Mouse (Mus musculus): ENCODE measurements around the gene 4930451I11Rik. TPM values are rescaled to one million over a fixed set of nuclear protein-coding genes. Genes with fewer than 3 reads are reported as not detected.

4930451I11Rik gene
- not detected in 2 replicates for polyA plus RNA-seq (2012; rRNA removed)

GRCm38 (mm10) chr7:126831539-126831938, at the start of gene 4930451I11Rik:
Gene 4930451I11Rik, minus strand, starts transcription at chr7:126831639.
- no peak for DNase-seq (ENCODE audit: low spot score)

GRCm38 (mm10) chr7:126881040-126881439, 49.6 kb upstream of the 4930451I11Rik start:
- DNase-seq (ENCODE audit: low spot score): no peak

- DNase-seq (ENCODE audit: low spot score): no peak
Measured at GRCm38 (mm10) chr7:126877239-126877638, 45.8 kb upstream of the 4930451I11Rik start.

- DNase-seq (ENCODE audit: low spot score): no peak
Measured at GRCm38 (mm10) chr7:126870520-126870891, 39.1 kb upstream of the 4930451I11Rik start.

- DNase-seq (ENCODE audit: low spot score): no peak
Measured at GRCm38 (mm10) chr7:126869780-126870519, 38.5 kb upstream of the 4930451I11Rik start.

- no peak for DNase-seq (ENCODE audit: low spot score)
Measured at GRCm38 (mm10) chr7:126868003-126868402, 36.6 kb upstream of the 4930451I11Rik start.

GRCm38 (mm10) chr7:126867534-126867933, 36.1 kb upstream of the 4930451I11Rik start:
- DNase-seq (ENCODE audit: low spot score): no peak

- no peak for DNase-seq (ENCODE audit: low spot score)
Measured at GRCm38 (mm10) chr7:126863791-126864190, 32.4 kb upstream of the 4930451I11Rik start.

GRCm38 (mm10) chr7:126862147-126862784, 30.8 kb upstream of the 4930451I11Rik start, which contains the start of gene Ino80e:
Gene Ino80e, minus strand, starts transcription at chr7:126862377.
- peak; percentile 80 for DNase-seq (ENCODE audit: low spot score)

- DNase-seq (ENCODE audit: low spot score): peak; percentile 86
Measured at GRCm38 (mm10) chr7:126861429-126862130, 30.1 kb upstream of the 4930451I11Rik start, which contains the start of gene Hirip3. Gene Hirip3, plus strand, starts transcription at chr7:126861972.

- DNase-seq (ENCODE audit: low spot score): no peak
Measured at GRCm38 (mm10) chr7:126860987-126861386, 29.5 kb upstream of the 4930451I11Rik start.

GRCm38 (mm10) chr7:126856741-126857420, 25.4 kb upstream of the 4930451I11Rik start:
- DNase-seq (ENCODE audit: low spot score): no peak

- no peak for DNase-seq (ENCODE audit: low spot score)
Measured at GRCm38 (mm10) chr7:126855641-126856040, 24.2 kb upstream of the 4930451I11Rik start.

- DNase-seq (ENCODE audit: low spot score): no peak
Measured at GRCm38 (mm10) chr7:126853454-126853853, 22.0 kb upstream of the 4930451I11Rik start.

GRCm38 (mm10) chr7:126851192-126851591, 19.8 kb upstream of the 4930451I11Rik start:
- no peak for DNase-seq (ENCODE audit: low spot score)

- no peak for DNase-seq (ENCODE audit: low spot score)
Measured at GRCm38 (mm10) chr7:126850161-126850560, 18.7 kb upstream of the 4930451I11Rik start.

GRCm38 (mm10) chr7:126848794-126849193, 17.4 kb upstream of the 4930451I11Rik start:
- no peak for DNase-seq (ENCODE audit: low spot score)

- DNase-seq (ENCODE audit: low spot score): no peak
Measured at GRCm38 (mm10) chr7:126847421-126848398, 16.3 kb upstream of the 4930451I11Rik start.

- no peak for DNase-seq (ENCODE audit: low spot score)
Measured at GRCm38 (mm10) chr7:126847116-126847420, 15.6 kb upstream of the 4930451I11Rik start, which contains the start of gene Doc2a. Gene Doc2a, plus strand, starts transcription at chr7:126847416.

GRCm38 (mm10) chr7:126845516-126845915, 14.1 kb upstream of the 4930451I11Rik start:
- DNase-seq (ENCODE audit: low spot score): no peak

GRCm38 (mm10) chr7:126843276-126843675, 11.8 kb upstream of the 4930451I11Rik start:
- DNase-seq (ENCODE audit: low spot score): no peak
